ENCODE assay signal across 21 mouse cellular contexts in the genomic region with DNA sequence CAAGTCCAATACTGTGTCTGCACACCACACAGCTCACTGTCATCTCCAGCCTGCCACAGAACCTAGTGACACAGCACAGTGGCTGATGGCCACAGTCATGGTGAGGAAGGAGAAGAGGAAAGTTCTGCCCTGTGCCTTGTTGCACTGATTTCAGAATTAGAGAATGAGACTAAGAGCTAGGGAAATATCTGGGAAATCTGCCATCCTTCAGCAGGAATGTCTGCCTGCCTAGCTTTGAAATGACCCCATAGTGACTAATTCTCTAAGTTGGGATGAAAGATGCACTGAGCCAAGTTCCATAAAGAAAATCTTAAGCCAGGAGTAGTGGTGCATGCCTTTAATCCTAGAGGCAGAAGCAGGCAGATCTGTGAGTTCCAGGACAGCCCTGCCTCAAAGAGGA.
DNase-seq lines count a peak whose midpoint lies in the region; ATAC-seq lines count a peak whose summit lies in the region.
"Had no signal": no experiment of that assay in that cellular context is flagged by ENCODE, and none has a peak within 500 bp of the region (broad histone marks: within the 10 kb centered on the region; RNA-seq: fewer than 3 reads in every experiment).

No protein-coding gene starts in this region.

- ATAC-seq in granulocyte monocyte progenitor cell, adult 5-6 weeks (replicated peaks; ENCODE audit: poor library complexity, severe bottlenecking), result no peak
- ATAC-seq: CD4-positive, CD25-positive, alpha-beta regulatory T cell, adult 4 months; forebrain, embryonic 15.5 days; hindbrain, embryonic 16.5 days; intestine, embryonic 15.5 days; Patski had no signal

- DNase-seq in heart, adult 11 months, result peak; percentile 89
- DNase-seq in heart, adult 8-10 months (ENCODE audit: low spot score), result no peak
- peak; percentile 39 for DNase-seq in 3134 (ENCODE audit: extremely low read depth, insufficient read length, low spot score)
- peak; percentile 56 for DNase-seq in NIH3T3 (ENCODE audit: low read depth)
- DNase-seq in left cerebral cortex, adult 8-10 months (ENCODE audit: low spot score in 2 of 2), result no peak
- DNase-seq: adrenal gland, postnatal 10 days; adrenal gland, postnatal 36 days; cerebellum, adult 11 months; cerebellum, adult 2 months; cerebellum, adult 9-11 months; cerebellum, postnatal 25 days; gastrocnemius, postnatal 10 days; gastrocnemius, postnatal 36 days; heart, postnatal 36 days; kidney, adult 11 months had no signal

Comparison
In these comparisons a context has a peak if more than half of its experiments do, and no peak if none do; other contexts are left out.
1. DNase-seq: peak in heart, adult 11 months (single experiment), 3134 (single experiment) and NIH3T3 (single experiment); none in heart, adult 8-10 months (single experiment) and left cerebral cortex, adult 8-10 months (0 of 2).